Mouse (Mus musculus): ENCODE results near the gene Gm8369.
"Not testable (repeated sequence)": the region's sequence is repeated elsewhere in the genome, so short reads cannot be mapped to it uniquely, and the experiment has no call there.

Gene Gm8369

GRCm38 (mm10) chr19:11504857-11505256, 19.1 kb downstream of the Gm8369 start:
- in situ Hi-C loops (cut with MboI, MseI) = loop anchor here in 1 of 2 experiments (25.0 kb wide), 1 partner anchor 507 kb away; no protein-coding TSS in a partner anchor

DNA sequence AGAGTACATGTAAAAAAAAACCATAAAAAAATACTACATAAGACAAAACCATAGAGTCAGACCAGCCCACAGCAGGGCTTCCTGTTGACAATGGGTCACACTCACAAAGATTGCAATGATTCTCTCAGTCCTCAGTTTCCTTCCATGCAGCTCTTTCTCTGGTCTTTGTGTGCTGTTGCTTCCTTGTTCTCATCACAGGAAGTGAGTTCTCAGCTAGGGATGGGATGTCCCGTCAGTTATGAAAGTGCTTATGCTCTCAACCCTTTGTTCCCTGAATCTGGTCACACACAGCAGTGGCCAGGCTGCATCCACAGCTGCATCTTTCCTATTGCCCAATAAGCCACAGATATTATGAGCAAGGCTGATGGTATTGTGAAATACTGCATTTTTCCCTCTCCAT, 27.7 kb downstream of the Gm8369 start:
- in situ Hi-C loops (cut with MboI, MseI) = loop anchor here in 1 of 2 experiments (25.0 kb wide), 1 partner anchor 499 kb away; no protein-coding TSS in a partner anchor

DNA sequence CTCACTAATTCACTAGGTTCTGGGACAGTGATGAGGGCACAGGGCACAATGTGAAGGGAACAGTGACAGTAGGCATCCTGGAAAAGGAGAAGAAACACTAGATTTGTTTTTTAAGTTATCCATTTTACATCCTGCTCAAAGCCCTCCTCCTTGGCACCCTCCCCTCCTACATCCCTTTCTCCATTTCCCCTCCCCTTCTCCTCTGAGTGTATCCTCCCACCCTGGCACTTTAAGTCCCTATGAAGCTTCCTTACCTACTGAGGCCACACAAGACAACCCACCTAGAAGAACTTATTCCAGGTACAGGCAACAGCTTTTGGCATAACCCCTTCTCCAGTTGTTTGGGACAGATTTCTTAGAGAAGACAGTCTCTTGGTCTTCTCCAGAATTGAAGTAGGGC, 30.5 kb downstream of the Gm8369 start, which contains the start of gene Ms4a6b:
Gene Ms4a6b, plus strand, starts transcription at position 267 of the 400 bp plus-strand sequence.
- in situ Hi-C loops (cut with MboI, MseI) = loop anchor here (5.0 to 25.0 kb wide), 2 partner anchors 491 to 496 kb away; no protein-coding TSS in a partner anchor

GRCm38 (mm10) chr19:11516845-11517244, 31.1 kb downstream of the Gm8369 start:
- in situ Hi-C loops (cut with MboI, MseI) = loop anchor here (5.0 to 25.0 kb wide), 2 partner anchors 490 to 495 kb away; no protein-coding TSS in a partner anchor

GRCm38 (mm10) chr19:11517373-11517772, 31.6 kb downstream of the Gm8369 start:
- in situ Hi-C loops (cut with MboI, MseI) = loop anchor here (5.0 to 25.0 kb wide), 2 partner anchors 490 to 495 kb away; no protein-coding TSS in a partner anchor

GRCm38 (mm10) chr19:11518356-11518755, 32.6 kb downstream of the Gm8369 start:
- in situ Hi-C loops (cut with MboI, MseI) = loop anchor here (5.0 to 25.0 kb wide), 2 partner anchors 489 to 494 kb away; no protein-coding TSS in a partner anchor

- in situ Hi-C loops (cut with MboI, MseI) = loop anchor here (5.0 to 25.0 kb wide), 3 partner anchors 82 to 492 kb away; partner anchors contain the start of gene Ms4a6d (in 2 of the 2)
Measured at GRCm38 (mm10) chr19:11520146-11520545, 34.4 kb downstream of the Gm8369 start.

DNA sequence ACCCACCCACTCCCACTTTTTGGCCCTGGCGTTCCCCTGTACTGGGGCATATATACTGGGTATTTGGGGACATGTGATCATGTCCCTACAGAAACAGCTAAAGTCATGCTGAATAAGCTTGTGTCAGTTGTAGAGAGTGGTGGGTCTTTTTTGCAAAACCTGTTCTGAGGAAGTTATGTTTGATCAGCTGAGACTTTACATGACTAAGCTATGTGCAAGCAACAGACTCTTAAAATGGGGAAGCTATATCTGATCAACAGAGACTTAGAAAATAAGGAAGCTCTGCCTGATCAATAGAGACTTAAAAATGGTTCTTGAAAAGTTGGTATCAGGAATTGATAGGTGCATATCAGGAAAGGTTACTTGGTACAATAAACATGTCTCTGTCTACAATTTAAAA, 47.7 kb downstream of the Gm8369 start:
- in situ Hi-C loops (cut with MboI, MseI) = no loop called here

DNA sequence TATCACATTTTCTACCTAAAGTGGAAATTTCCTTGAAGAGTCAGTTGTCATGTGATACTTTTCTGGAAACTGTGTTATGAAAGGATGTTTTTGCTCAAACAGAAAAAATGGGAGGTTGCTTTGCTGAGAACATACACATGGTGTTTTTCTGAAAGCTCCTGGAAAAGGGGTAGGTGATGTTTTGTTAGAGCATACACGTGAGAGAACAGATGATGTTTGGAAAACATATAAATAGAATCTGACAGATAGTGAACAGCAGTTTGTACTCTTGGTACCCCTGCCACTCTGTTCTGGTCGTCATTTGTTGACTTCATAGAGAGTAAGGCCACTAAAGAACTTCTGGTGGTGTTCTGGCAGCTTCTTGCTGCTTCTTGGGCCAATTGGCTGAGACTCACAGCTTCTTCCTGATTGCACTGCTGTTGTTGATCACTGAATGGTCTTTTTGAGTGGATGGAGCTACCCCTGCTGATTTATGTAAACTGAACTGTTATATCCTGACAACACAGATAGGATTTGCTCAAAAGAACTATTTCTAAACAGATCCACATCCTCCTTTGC, 48.2 kb downstream of the Gm8369 start:
- in situ Hi-C loops (cut with MboI, MseI) = no loop called here

DNA sequence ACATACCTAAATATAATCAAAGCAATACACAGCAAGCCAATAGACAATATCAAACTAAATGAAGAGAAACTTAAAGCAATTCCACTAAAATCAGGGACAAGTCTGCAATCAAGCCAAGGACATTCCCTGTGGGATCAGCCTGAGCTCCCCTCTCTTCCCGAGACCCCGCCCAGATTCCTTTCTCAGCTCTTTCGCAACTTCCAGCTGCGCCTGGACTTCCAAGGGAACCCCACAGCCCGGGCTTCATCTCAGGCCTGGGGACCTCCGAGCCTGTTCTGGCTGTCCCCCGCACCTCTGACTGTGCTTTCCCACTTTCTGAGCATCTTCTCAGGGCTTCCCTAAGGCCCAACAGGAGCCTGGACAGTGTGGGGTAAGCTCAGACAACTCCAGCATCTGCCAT, 50.9 kb downstream of the Gm8369 start, which contains the start of gene Ms4a4d:
Gene Ms4a4d, plus strand, starts transcription at position 209 of the 400 bp plus-strand sequence.
- in situ Hi-C loops (cut with MboI, MseI) = no loop called here

DNA sequence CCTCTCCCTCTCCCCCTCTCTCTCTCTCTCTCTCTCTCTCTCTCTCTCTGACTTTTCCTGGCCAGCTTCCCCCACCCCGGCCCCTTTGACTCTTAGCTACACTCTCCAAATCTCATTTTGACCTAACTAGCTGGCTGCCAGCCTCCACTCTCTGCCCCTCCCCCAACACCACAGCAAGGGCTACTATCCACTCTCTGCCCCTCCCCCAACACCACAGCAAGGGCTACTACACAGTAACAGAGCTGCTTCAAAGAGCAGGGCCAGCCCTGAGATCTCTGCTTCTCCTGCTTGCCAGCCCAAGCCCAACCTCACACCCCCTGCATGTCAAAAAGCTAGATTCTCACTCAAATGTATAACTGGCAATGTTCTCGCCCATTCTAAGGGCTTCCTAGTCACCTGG, 51.6 kb downstream of the Gm8369 start:
- in situ Hi-C loops (cut with MboI, MseI) = no loop called here

GRCm38 (mm10) chr19:11540166-11540821, 54.6 kb downstream of the Gm8369 start:
- in situ Hi-C loops (cut with MboI, MseI) = not testable (repeated sequence)

GRCm38 (mm10) chr19:11544383-11544782, 58.6 kb downstream of the Gm8369 start:
- in situ Hi-C loops (cut with MboI, MseI) = not testable (repeated sequence)

DNA sequence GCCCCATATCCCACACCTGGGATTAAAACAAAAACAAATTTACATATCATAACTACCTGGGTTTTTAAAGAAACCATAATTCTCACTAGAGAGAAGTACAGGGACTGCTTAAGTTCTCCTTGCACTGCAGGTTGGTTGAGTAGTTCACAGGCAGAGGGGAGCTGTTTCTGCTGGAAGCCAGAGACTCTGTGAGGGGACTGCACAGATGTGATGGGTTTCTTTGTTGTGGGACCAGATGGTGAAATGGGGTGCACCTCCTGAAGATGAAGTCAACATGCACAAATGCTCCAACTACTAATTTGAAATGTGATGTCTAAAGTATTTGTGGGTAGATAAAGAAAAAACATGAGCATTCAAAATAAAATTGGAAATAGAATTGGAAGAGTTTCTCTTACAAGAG, 62.2 kb downstream of the Gm8369 start:
- in situ Hi-C loops (cut with MboI, MseI) = no loop called here

DNA sequence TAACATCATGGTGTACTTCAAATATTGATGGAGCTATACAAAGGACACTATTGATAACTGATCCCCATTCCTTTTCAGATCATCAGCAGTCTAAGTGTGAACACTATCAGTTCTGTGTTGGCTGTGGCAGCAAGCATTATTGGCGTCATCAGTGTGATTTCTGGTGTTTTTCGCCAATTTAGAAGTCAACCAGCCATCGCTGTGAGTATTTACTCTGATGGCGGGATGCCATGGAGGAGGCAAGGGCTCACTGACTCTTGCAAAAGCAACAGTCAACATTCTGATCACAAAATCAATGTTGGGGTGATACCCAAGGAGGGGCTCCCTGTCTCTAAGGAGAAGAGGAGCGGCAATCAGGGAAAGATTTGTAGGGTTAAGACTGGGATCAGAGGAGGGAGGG, 69.0 kb downstream of the Gm8369 start:
- in situ Hi-C loops (cut with MboI, MseI) = no loop called here

GRCm38 (mm10) chr19:11559560-11559959, 73.8 kb downstream of the Gm8369 start:
- in situ Hi-C loops (cut with MboI, MseI) = not testable (repeated sequence)
